Mouse (Mus musculus): ENCODE results near the gene Abhd12b. TPM values are rescaled to one million over a fixed set of nuclear protein-coding genes. Genes with fewer than 3 reads are reported as not detected.

Gene Abhd12b
- polyA plus RNA-seq, 1 experiment from 2014 or later, result 0.15 TPM

Other genes starting within 250 kb of the Abhd12b start
- gene Sav1, start 167.1 kb upstream of the Abhd12b start, polyA plus RNA-seq (2015; fragmentation: Nextera tagmentation; extraction: Ambion mirVana), result 7.2 and 7.8 TPM in 2 replicates
- gene Nin, start 40.4 kb upstream of the Abhd12b start, polyA plus RNA-seq (2015; fragmentation: Nextera tagmentation; extraction: Ambion mirVana), result 9.3 and 10.1 TPM in 2 replicates
- gene Pygl, start 77.3 kb downstream of the Abhd12b start, polyA plus RNA-seq (2015; fragmentation: Nextera tagmentation; extraction: Ambion mirVana), result 35.9 and 36.6 TPM in 2 replicates
- gene Trim9, start 193.5 kb downstream of the Abhd12b start, polyA plus RNA-seq (2015; fragmentation: Nextera tagmentation; extraction: Ambion mirVana), result 0.70 and 0.73 TPM in 2 replicates